Mouse (Mus musculus) brain, embryonic 14.5 days (tissue): Measurements from ENCODE around the gene Ppt2. TPM values are rescaled to one million over a fixed set of nuclear protein-coding genes. Genes with fewer than 3 reads are reported as not detected.
A peak's percentile ranks its signal among the peaks of the same experiment; 100 is the strongest.

Experiments used
- DNase-seq: peaks from one replicate; pipeline ENCODE4 v3.0.0-alpha.2; 2011; ENCODE audit warnings: low read depth
- CTCF ChIP-seq: fragments of 200-500 bp; IDR thresholded peaks from 2 replicates; pipeline ENCODE4 v1.5.1; 2012; ENCODE audit warnings: inconsistent platforms, mild to moderate bottlenecking, moderate library complexity, borderline replicate concordance; ENCODE audit not compliant: insufficient read depth, insufficient read length; ENCODE audit errors: extremely low read depth
- POLR2A ChIP-seq: fragments of 200-500 bp; IDR thresholded peaks from 2 replicates; pipeline ENCODE4 v1.6.1; 2012; ENCODE audit warnings: mild to moderate bottlenecking, inconsistent platforms, borderline replicate concordance; ENCODE audit not compliant: poor library complexity, insufficient read depth, insufficient read length, severe bottlenecking; ENCODE audit errors: extremely low read depth
- polyA plus RNA-seq: library from polyadenylated mRNA; depleted of rRNA; stranded (reverse); fragments of >200 nt; gene quantifications from 2 replicates; pipeline ENCODE4 v1.2.3, GENCODE M21; 2012

Gene Ppt2
- polyA plus RNA-seq, 1 experiment, result 31.7 TPM

GRCm38 (mm10) chr17:34662468-34662867 lies 34.2 kb upstream of the Ppt2 start:
- DNase-seq, result no peak
- TF ChIP-seq CTCF (no peak), POLR2A (no peak)

GRCm38 (mm10) chr17:34661121-34661591 lies 32.8 kb upstream of the Ppt2 start:
- no peak for DNase-seq
- TF ChIP-seq CTCF, result no peak
- no peak for TF ChIP-seq POLR2A

GRCm38 (mm10) chr17:34660259-34660820 lies 32.0 kb upstream of the Ppt2 start:
- no peak for DNase-seq
- no peak for TF ChIP-seq CTCF
- TF ChIP-seq POLR2A, result no peak

- no peak for TF ChIP-seq CTCF
- no peak for TF ChIP-seq POLR2A
- no peak for DNase-seq
Measured at GRCm38 (mm10) chr17:34659897-34660214, 31.5 kb upstream of the Ppt2 start.

- no peak for DNase-seq
- TF ChIP-seq CTCF (no peak), POLR2A (no peak)
Measured at GRCm38 (mm10) chr17:34659181-34659896, 31.0 kb upstream of the Ppt2 start.

GRCm38 (mm10) chr17:34658591-34658990 lies 30.3 kb upstream of the Ppt2 start:
- no peak for DNase-seq
- TF ChIP-seq POLR2A, result no peak
- no peak for TF ChIP-seq CTCF

- TF ChIP-seq POLR2A (no peak), CTCF (no peak)
- DNase-seq, result no peak
Measured at GRCm38 (mm10) chr17:34658145-34658544, 29.8 kb upstream of the Ppt2 start.

GRCm38 (mm10) chr17:34657271-34657670 lies 29.0 kb upstream of the Ppt2 start:
- DNase-seq, result no peak
- TF ChIP-seq POLR2A (no peak), CTCF (no peak)

GRCm38 (mm10) chr17:34656666-34657065 lies 28.4 kb upstream of the Ppt2 start:
- no peak for TF ChIP-seq CTCF
- DNase-seq, result no peak

GRCm38 (mm10) chr17:34655581-34655991 lies 27.3 kb upstream of the Ppt2 start:
- peak; percentile 57 for DNase-seq
- TF ChIP-seq CTCF, result no peak
- no peak for TF ChIP-seq POLR2A

- TF ChIP-seq POLR2A (no peak), CTCF (no peak)
- no peak for DNase-seq
Measured at GRCm38 (mm10) chr17:34655160-34655559, 26.9 kb upstream of the Ppt2 start.

GRCm38 (mm10) chr17:34654392-34654791 lies 26.1 kb upstream of the Ppt2 start:
- TF ChIP-seq POLR2A (no peak), CTCF (no peak)
- no peak for DNase-seq
